In the genomic region with DNA sequence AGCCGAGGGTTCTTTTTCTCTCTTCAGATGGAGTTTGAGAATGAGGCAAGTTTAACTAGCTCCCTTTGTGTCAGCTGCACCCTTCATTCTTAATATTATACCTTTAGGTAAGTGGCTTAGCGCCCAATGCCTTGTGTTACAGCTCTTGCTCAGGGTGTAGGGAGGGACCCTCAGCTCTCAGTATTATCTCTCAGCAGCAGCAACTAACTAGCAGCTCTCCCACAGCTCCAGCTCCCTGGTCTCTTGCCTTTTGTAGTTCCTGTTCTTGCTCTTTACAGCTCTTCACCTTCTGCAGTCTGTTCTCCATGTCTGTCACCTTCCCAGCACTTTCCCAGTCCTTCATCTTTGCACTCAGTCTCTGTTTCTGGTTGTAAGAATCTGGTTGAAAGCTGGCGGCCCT, we compare ENCODE assay signal across 16 mouse cellular contexts. TPM values are rescaled to one million over a fixed set of nuclear protein-coding genes. Genes with fewer than 3 reads are reported as not detected.
A peak's percentile ranks its signal among the peaks of the same experiment; 100 is the strongest.
DNase-seq lines count a peak whose midpoint lies in the region; ATAC-seq and TF ChIP-seq lines count a peak whose summit lies in the region.
"Had no signal": no experiment of that assay in that cellular context is flagged by ENCODE, and none has a peak within 500 bp of the region (broad histone marks: within the 10 kb centered on the region; RNA-seq: fewer than 3 reads in every experiment).

No protein-coding gene starts in this region.

- DNase-seq in heart, embryonic 10.5 days (ENCODE audit: low spot score): no peak
- no peak for DNase-seq in heart, postnatal 36 days
- DNase-seq in midbrain, postnatal 0 days (ENCODE audit: low spot score): no peak
- no peak for DNase-seq in spleen, postnatal 36 days (ENCODE audit: low spot score in 2 of 2)
- DNase-seq: gastrocnemius, postnatal 25 days; kidney, postnatal 10 days; spleen, adult 18-20 months had no signal

- TF ChIP-seq CTCF in midbrain, postnatal 0 days (IDR thresholded peaks at IDR 0.05): no peak

- H3K4me1 ChIP-seq in heart, embryonic 10.5 days: peaks cover 46% of the 10 kb centered on the region
- peaks cover 54% of the 10 kb centered on the region for H3K4me1 ChIP-seq in midbrain, embryonic 13.5 days (replicated peaks)
- peaks cover 24% of the 10 kb centered on the region; the same call in 1 of the 2 replicates for H3K4me1 ChIP-seq in midbrain, postnatal 0 days (ENCODE audit: insufficient read depth, low read length)
- H3K4me1 ChIP-seq in liver, embryonic 12.5 days: peaks cover 76% of the 10 kb centered on the region
- H3K4me1 ChIP-seq in stomach, embryonic 16.5 days (ENCODE audit: control insufficient read depth, insufficient read depth, low read length): peaks cover 43% of the 10 kb centered on the region

- H3K4me2 ChIP-seq in midbrain, embryonic 13.5 days (replicated peaks): no peak overlapping the region
- H3K4me2 ChIP-seq in midbrain, postnatal 0 days (ENCODE audit: low read depth, low read length, poor library complexity, severe bottlenecking): no peak overlapping the region
- peak overlapping the region; percentile 82 for H3K4me2 ChIP-seq in liver, embryonic 12.5 days
- H3K4me2 ChIP-seq in stomach, embryonic 16.5 days (ENCODE audit: low read depth, low read length): peak overlapping the region; percentile 80; the same call in 1 of the 2 replicates

- intact Hi-C loops in heart, postnatal 36 days (cut with DNase I): no loop called here

- no peaks in the 10 kb centered on the region for H3K27me3 ChIP-seq in heart, embryonic 10.5 days (ENCODE audit: insufficient read depth, poor library complexity, severe bottlenecking)
- no peaks in the 10 kb centered on the region for H3K27me3 ChIP-seq in midbrain, embryonic 13.5 days
- no peaks in the 10 kb centered on the region for H3K27me3 ChIP-seq in midbrain, postnatal 0 days (ENCODE audit: insufficient read depth, low read length)
- no peaks in the 10 kb centered on the region for H3K27me3 ChIP-seq in liver, embryonic 12.5 days (replicated peaks)
- no peaks in the 10 kb centered on the region for H3K27me3 ChIP-seq in stomach, embryonic 16.5 days (ENCODE audit: control insufficient read depth, insufficient read depth, low read length)

- no peaks in the 10 kb centered on the region for H3K36me3 ChIP-seq in heart, embryonic 10.5 days
- no peaks in the 10 kb centered on the region; the same call in 1 of the 2 replicates for H3K36me3 ChIP-seq in midbrain, embryonic 13.5 days
- H3K36me3 ChIP-seq in midbrain, postnatal 0 days (ENCODE audit: insufficient read depth, low read length): no peaks in the 10 kb centered on the region
- H3K36me3 ChIP-seq in liver, embryonic 12.5 days: peaks cover 3% of the 10 kb centered on the region; the same call in 1 of the 2 replicates
- no peaks in the 10 kb centered on the region for H3K36me3 ChIP-seq in stomach, embryonic 16.5 days (ENCODE audit: control insufficient read depth, insufficient read depth, low read length)
- H3K36me3 ChIP-seq: forebrain, embryonic 10.5 days; hindbrain, embryonic 10.5 days had no signal

- no peaks in the 10 kb centered on the region for H3K9me3 ChIP-seq in heart, embryonic 10.5 days
- no peaks in the 10 kb centered on the region for H3K9me3 ChIP-seq in midbrain, embryonic 13.5 days
- H3K9me3 ChIP-seq in midbrain, postnatal 0 days (ENCODE audit: low read length): no peaks in the 10 kb centered on the region
- H3K9me3 ChIP-seq in liver, embryonic 12.5 days (replicated peaks): no peaks in the 10 kb centered on the region
- H3K9me3 ChIP-seq in stomach, embryonic 16.5 days (replicated peaks; ENCODE audit: control insufficient read depth, low read length): no peaks in the 10 kb centered on the region
- H3K9me3 ChIP-seq: forebrain, embryonic 10.5 days; hindbrain, embryonic 10.5 days had no signal

- 59% methylated on average over 3 of the region's 3 CpGs for WGBS in heart, embryonic 10.5 days
- WGBS in midbrain, embryonic 13.5 days: 78% methylated on average over 3 of the region's 3 CpGs
- WGBS in midbrain, postnatal 0 days: 80% methylated on average over 3 of the region's 3 CpGs
- WGBS in liver, embryonic 12.5 days (ENCODE audit: insufficient replicate concordance): 38% methylated on average over 3 of the region's 3 CpGs
- WGBS in stomach, embryonic 16.5 days: 64% methylated on average over 3 of the region's 3 CpGs

- H3K4me3 ChIP-seq in heart, embryonic 10.5 days: no peak overlapping the region
- H3K4me3 ChIP-seq in midbrain, embryonic 13.5 days (replicated peaks): no peak overlapping the region
- no peak overlapping the region for H3K4me3 ChIP-seq in midbrain, postnatal 0 days (ENCODE audit: low read depth, low read length)
- H3K4me3 ChIP-seq in liver, embryonic 12.5 days: peak overlapping the region; percentile 16
- no peak overlapping the region for H3K4me3 ChIP-seq in stomach, embryonic 16.5 days (replicated peaks; ENCODE audit: low read length)
- H3K4me3 ChIP-seq: forebrain, embryonic 10.5 days; hindbrain, embryonic 10.5 days had no signal

- H3K27ac ChIP-seq in heart, embryonic 10.5 days: peak overlapping the region; percentile 96; the same call in 1 of the 2 replicates
- peak overlapping the region; percentile 12; the same call in 1 of the 2 replicates for H3K27ac ChIP-seq in midbrain, embryonic 13.5 days
- H3K27ac ChIP-seq in midbrain, postnatal 0 days (ENCODE audit: low read depth, low read length): no peak overlapping the region
- peak overlapping the region; percentile 95 for H3K27ac ChIP-seq in liver, embryonic 12.5 days
- H3K27ac ChIP-seq in stomach, embryonic 16.5 days (ENCODE audit: low read length): peak overlapping the region; percentile 94
- H3K27ac ChIP-seq: forebrain, embryonic 10.5 days; hindbrain, embryonic 10.5 days had no signal

- no peak for ATAC-seq in midbrain, embryonic 13.5 days
- ATAC-seq in midbrain, postnatal 0 days (ENCODE audit: low FRiP score): no peak
- ATAC-seq in liver, embryonic 12.5 days: peak; percentile 69
- ATAC-seq in stomach, embryonic 16.5 days (ENCODE audit: insufficient read depth, low FRiP score): no peak
- ATAC-seq in CD4-positive, CD25-positive, alpha-beta regulatory T cell, adult 4 months: no peak

- no peak overlapping the region for H3K9ac ChIP-seq in midbrain, embryonic 13.5 days (replicated peaks)
- no peak overlapping the region for H3K9ac ChIP-seq in midbrain, postnatal 0 days (replicated peaks; ENCODE audit: low read length, poor library complexity, severe bottlenecking)
- peak overlapping the region; percentile 55 for H3K9ac ChIP-seq in liver, embryonic 12.5 days
- H3K9ac ChIP-seq in stomach, embryonic 16.5 days (ENCODE audit: low read length): peak overlapping the region; percentile 31; the same call in 1 of the 2 replicates

RNA-seq across cellular contexts. Expression of gene Vps37c, which starts 3.1 kb away (rescaled TPM):
- 26.5 and 26.7 TPM in 2 replicates for polyA plus RNA-seq in heart, embryonic 10.5 days (2016; fragmentation: Nextera tagmentation; extraction: Ambion mirVana)
- total RNA-seq in heart, postnatal 36 days (2021): 10 to 100 TPM; 19.2 to 21.0 TPM
- 33.1 and 35.5 TPM in 2 replicates for polyA plus RNA-seq in midbrain, embryonic 13.5 days (2015; fragmentation: Nextera tagmentation; extraction: Ambion mirVana)
- 17.5 and 22.4 TPM in 2 replicates for total RNA-seq in midbrain, postnatal 0 days (2014; rRNA removed)
- polyA plus RNA-seq in midbrain, postnatal 0 days (2015; fragmentation: Nextera tagmentation; extraction: Ambion mirVana): 22.9 and 28.0 TPM in 2 replicates
- polyA plus RNA-seq in liver, embryonic 12.5 days (2016; fragmentation: Nextera tagmentation; extraction: Ambion mirVana): 14.5 and 14.8 TPM in 2 replicates
- polyA plus RNA-seq in stomach, embryonic 16.5 days (2015; fragmentation: Nextera tagmentation; extraction: Ambion mirVana): 48.7 and 60.3 TPM in 2 replicates
- polyA plus RNA-seq in CD4-positive, CD25-positive, alpha-beta regulatory T cell, adult 4 months (2017; shearing (Covaris generic)): 10 to 100 TPM; 14.5 to 15.7 TPM

RNA-seq across cellular contexts. Expression of gene Pga5, which starts 13.8 kb away (rescaled TPM):
- polyA plus RNA-seq in heart, embryonic 10.5 days (2016; fragmentation: Nextera tagmentation; extraction: Ambion mirVana): not detected in 2 replicates
- not detected for total RNA-seq in heart, postnatal 36 days (2021)
- not detected in 2 replicates for polyA plus RNA-seq in midbrain, embryonic 13.5 days (2015; fragmentation: Nextera tagmentation; extraction: Ambion mirVana)
- total RNA-seq in midbrain, postnatal 0 days (2014; rRNA removed): not detected in 2 replicates
- polyA plus RNA-seq in midbrain, postnatal 0 days (2015; fragmentation: Nextera tagmentation; extraction: Ambion mirVana): not detected in 2 replicates
- polyA plus RNA-seq in liver, embryonic 12.5 days (2016; fragmentation: Nextera tagmentation; extraction: Ambion mirVana): 0.08 TPM in 1 of 2 replicates, not detected in the other
- 139 and 218 TPM in 2 replicates for polyA plus RNA-seq in stomach, embryonic 16.5 days (2015; fragmentation: Nextera tagmentation; extraction: Ambion mirVana)
- not detected for polyA plus RNA-seq in CD4-positive, CD25-positive, alpha-beta regulatory T cell, adult 4 months (2017; shearing (Covaris generic))
- total RNA-seq: gastrocnemius, postnatal 25 days; left cerebral cortex, adult 18-20 months had no signal
- polyA plus RNA-seq: cortical plate, adult 2 months; forebrain, embryonic 10.5 days; hindbrain, embryonic 10.5 days; lung, embryonic 16.5 days had no signal

RNA-seq across cellular contexts. Expression of gene Cd5, which starts 47.1 kb away (rescaled TPM):
- polyA plus RNA-seq in heart, embryonic 10.5 days (2016; fragmentation: Nextera tagmentation; extraction: Ambion mirVana): 0.18 and 0.28 TPM in 2 replicates
- total RNA-seq in heart, postnatal 36 days (2021): under 1 TPM; 0.14 to 0.28 TPM
- polyA plus RNA-seq in midbrain, embryonic 13.5 days (2015; fragmentation: Nextera tagmentation; extraction: Ambion mirVana): 0.24 TPM in 2 replicates
- 0.55 and 0.85 TPM in 2 replicates for total RNA-seq in midbrain, postnatal 0 days (2014; rRNA removed)
- 0.50 and 0.53 TPM in 2 replicates for polyA plus RNA-seq in midbrain, postnatal 0 days (2015; fragmentation: Nextera tagmentation; extraction: Ambion mirVana)
- 0.24 TPM in 1 of 2 replicates, not detected in the other for polyA plus RNA-seq in liver, embryonic 12.5 days (2016; fragmentation: Nextera tagmentation; extraction: Ambion mirVana)
- polyA plus RNA-seq in stomach, embryonic 16.5 days (2015; fragmentation: Nextera tagmentation; extraction: Ambion mirVana): 3.3 and 3.8 TPM in 2 replicates
- 100 to 1,000 TPM; 449 to 646 TPM for polyA plus RNA-seq in CD4-positive, CD25-positive, alpha-beta regulatory T cell, adult 4 months (2017; shearing (Covaris generic))
- polyA plus RNA-seq: forebrain, embryonic 10.5 days had no signal

RNA-seq across cellular contexts. Expression of gene Vwce, which starts 57.6 kb away (rescaled TPM):
- polyA plus RNA-seq in heart, embryonic 10.5 days (2016; fragmentation: Nextera tagmentation; extraction: Ambion mirVana): 0.81 and 3.0 TPM in 2 replicates
- total RNA-seq in heart, postnatal 36 days (2021): not detected
- 0.39 and 0.61 TPM in 2 replicates for polyA plus RNA-seq in midbrain, embryonic 13.5 days (2015; fragmentation: Nextera tagmentation; extraction: Ambion mirVana)
- 2.6 and 2.9 TPM in 2 replicates for total RNA-seq in midbrain, postnatal 0 days (2014; rRNA removed)
- polyA plus RNA-seq in midbrain, postnatal 0 days (2015; fragmentation: Nextera tagmentation; extraction: Ambion mirVana): 1.9 and 2.2 TPM in 2 replicates
- 6.2 and 7.6 TPM in 2 replicates for polyA plus RNA-seq in liver, embryonic 12.5 days (2016; fragmentation: Nextera tagmentation; extraction: Ambion mirVana)
- polyA plus RNA-seq in stomach, embryonic 16.5 days (2015; fragmentation: Nextera tagmentation; extraction: Ambion mirVana): 1.2 and 2.0 TPM in 2 replicates
- not detected for polyA plus RNA-seq in CD4-positive, CD25-positive, alpha-beta regulatory T cell, adult 4 months (2017; shearing (Covaris generic))

Comparison
In these comparisons a context has a peak if more than half of its experiments do, and no peak if none do; other contexts are left out.
1. H3K4me2 ChIP-seq: peak in liver, embryonic 12.5 days (single experiment) and stomach, embryonic 16.5 days (single experiment); none in midbrain, embryonic 13.5 days (single experiment) and midbrain, postnatal 0 days (single experiment).
2. H3K9ac ChIP-seq: peak in liver, embryonic 12.5 days (single experiment) and stomach, embryonic 16.5 days (single experiment); none in midbrain, embryonic 13.5 days (single experiment) and midbrain, postnatal 0 days (single experiment).
3. RNA of gene Pga5, which starts 13.8 kb away (polyA plus RNA-seq): 139 to 218 TPM in stomach, embryonic 16.5 days; 0.08 TPM in liver, embryonic 12.5 days, not detected in midbrain, embryonic 13.5 days, not detected in heart, embryonic 10.5 days, not detected in midbrain, postnatal 0 days and not detected in CD4-positive, CD25-positive, alpha-beta regulatory T cell, adult 4 months; every median in the first group is over 100 times any median in the second.
4. RNA of gene Cd5, which starts 47.1 kb away (polyA plus RNA-seq): 449 to 646 TPM in CD4-positive, CD25-positive, alpha-beta regulatory T cell, adult 4 months; 3.3 to 3.8 TPM in stomach, embryonic 16.5 days, 0.50 to 0.53 TPM in midbrain, postnatal 0 days, 0.24 TPM in midbrain, embryonic 13.5 days, 0.18 to 0.28 TPM in heart, embryonic 10.5 days and 0.24 TPM in liver, embryonic 12.5 days; every median in the first group is over 10 times any median in the second.